Mouse (Mus musculus) megakaryocyte, embryonic 14.5 days (primary cell): ENCODE results near the gene Ache.

Experiments
- FLI1 ChIP-seq: IDR thresholded peaks from 2 replicates; pipeline ENCODE4 v1.6.1; 2012; ENCODE audit warnings: low read length, inconsistent platforms, mixed read lengths
- GATA1 ChIP-seq: IDR thresholded peaks from 3 replicates; pipeline ENCODE4 v1.6.1; 2012; ENCODE audit warnings: mixed read lengths, low read length, inconsistent platforms, borderline replicate concordance

GRCm38 (mm10) chr5:137301253-137301652, 13.9 kb downstream of the Ache start:
- TF ChIP-seq GATA1 (no peak), FLI1 (no peak)
